Mouse (Mus musculus): ENCODE data around the gene Bmper.

- no peak for TF ChIP-seq POLR2A (IDR thresholded peaks at IDR 0.05; ENCODE audit: extremely low read depth, insufficient read depth, low read length)
- no peak for TF ChIP-seq CTCF (IDR thresholded peaks at IDR 0.05; ENCODE audit: low read depth, low read length)
These were observed 247.0 kb downstream of the Bmper start for GRCm38 (mm10) chr9:23469886-23470285.

Measured in liver, adult 2 months (tissue).